Mouse (Mus musculus) MEL (cell line): Measurements from ENCODE around the gene Clint1.

ENCODE experiments used
- BHLHE40 ChIP-seq: IDR thresholded peaks from 2 replicates; pipeline ENCODE4 v1.6.1; 2012; ENCODE audit warnings: low read depth, mild to moderate bottlenecking, inconsistent platforms, low read length, improper control_type of control experiment, borderline replicate concordance
- CHD2 ChIP-seq: IDR thresholded peaks from 2 replicates; pipeline ENCODE4 v1.6.1; 2011; ENCODE audit warnings: low read length, improper control_type of control experiment
- CTCF ChIP-seq, 3 experiments: IDR thresholded peaks in 2 of 3; conservative IDR thresholded peaks in 1 of 3; 2 replicates each; pipeline ENCODE4 v1.5.1; 2011 to 2012; ENCODE audit warnings: low read length in 3 of 3, low read depth in 2 of 3, mild to moderate bottlenecking in 2 of 3, improper control_type of control experiment in 1 of 3, inconsistent platforms in 1 of 3, mixed read lengths in 1 of 3, moderate library complexity in 1 of 3; ENCODE audit not compliant: control insufficient read depth in 1 of 3, insufficient read depth in 1 of 3, poor library complexity in 1 of 3, severe bottlenecking in 1 of 3
- HCFC1 ChIP-seq: IDR thresholded peaks from 2 replicates; pipeline ENCODE4 v1.6.1; 2012; ENCODE audit warnings: low read depth, mild to moderate bottlenecking, inconsistent platforms, low read length, improper control_type of control experiment, moderate library complexity
- MAX ChIP-seq: IDR thresholded peaks from 2 replicates; pipeline ENCODE4 v1.6.1; 2011; ENCODE audit warnings: low read length, improper control_type of control experiment
- MYC ChIP-seq: IDR thresholded peaks from 2 replicates; pipeline ENCODE4 v1.6.1; 2011; ENCODE audit warnings: low read depth, mild to moderate bottlenecking, low read length, improper control_type of control experiment, moderate library complexity
- NRF1 ChIP-seq: IDR thresholded peaks from 2 replicates; pipeline ENCODE4 v1.6.1; 2014; ENCODE audit warnings: low read depth, mild to moderate bottlenecking, inconsistent platforms, low read length, improper control_type of control experiment, moderate library complexity; ENCODE audit not compliant: poor library complexity, insufficient read depth, severe bottlenecking
- POLR2A ChIP-seq, 2 experiments: IDR thresholded peaks; 2 replicates each; pipeline ENCODE4 v1.6.1; 2011 to 2012; ENCODE audit warnings: low read length in 2 of 2, mild to moderate bottlenecking in 2 of 2, control low read depth in 1 of 2, improper control_type of control experiment in 1 of 2, low read depth in 1 of 2, moderate library complexity in 1 of 2; ENCODE audit not compliant: control insufficient read depth in 1 of 2, insufficient read depth in 1 of 2, poor library complexity in 1 of 2
- RAD21 ChIP-seq: IDR thresholded peaks from 2 replicates; pipeline ENCODE4 v1.6.1; 2011; ENCODE audit warnings: mild to moderate bottlenecking, low read depth, low read length, improper control_type of control experiment
- RCOR1 ChIP-seq: IDR thresholded peaks from 2 replicates; pipeline ENCODE4 v1.6.1; 2012; ENCODE audit warnings: low read depth, mild to moderate bottlenecking, inconsistent platforms, low read length, improper control_type of control experiment
- TAL1 ChIP-seq: IDR thresholded peaks from 2 replicates; pipeline ENCODE4 v1.6.1; 2012; ENCODE audit warnings: mild to moderate bottlenecking, inconsistent platforms, low read length, moderate library complexity, mixed read lengths

GRCm38 (mm10) chr11:45946796-45947195 lies 94.9 kb downstream of the Clint1 start:
- TF ChIP-seq POLR2A (IDR thresholded peaks at IDR 0.05; ENCODE audit: control insufficient read depth in 1 of 2, insufficient read depth in 1 of 2, low read depth in 1 of 2, low read length in 2 of 2, poor library complexity in 1 of 2): no peak
- no peak for TF ChIP-seq MAX
- no peak for TF ChIP-seq CTCF (IDR thresholded peaks at IDR 0.05 in 2 of 3, conservative IDR thresholded peaks at IDR 0.05 in 1 of 3; ENCODE audit: control insufficient read depth in 1 of 3, insufficient read depth in 1 of 3, low read depth in 2 of 3, low read length in 3 of 3, poor library complexity in 1 of 3, severe bottlenecking in 1 of 3)
- no peak for TF ChIP-seq BHLHE40
- TF ChIP-seq CHD2: no peak
- TF ChIP-seq TAL1: no peak
- no peak for TF ChIP-seq RCOR1
- TF ChIP-seq MYC: no peak
- TF ChIP-seq RAD21: no peak
- no peak for TF ChIP-seq HCFC1
- no peak for TF ChIP-seq NRF1
